Mouse (Mus musculus) adrenal gland, postnatal 36 days (tissue): Measurements from ENCODE around the gene Fyb2. TPM values are rescaled to one million over a fixed set of nuclear protein-coding genes. Genes with fewer than 3 reads are reported as not detected.

ENCODE experiments used
- DNase-seq, 2 experiments: peaks; one replicate each; pipeline ENCODE4 v3.0.0; 2021; ENCODE audit warnings: mixed read lengths in 1 of 2
- long read RNA-seq, 2 experiments: library from polyadenylated mRNA; stranded (forward); transcript quantifications; one replicate each; pipeline ENCODE4 v2.0.0; 2021; ENCODE audit warnings: borderline sequencing depth in 2 of 2
- total RNA-seq, 2 experiments: library from RNA; stranded (reverse); gene quantifications; 2 replicates each; pipeline ENCODE4 v1.2.3; 2021

Gene Fyb2
- under 1 TPM; 0.66 to 0.70 TPM for total RNA-seq
- long read RNA-seq, experiment 1, result 0 reads
- long read RNA-seq, experiment 2, result 0 reads

DNA sequence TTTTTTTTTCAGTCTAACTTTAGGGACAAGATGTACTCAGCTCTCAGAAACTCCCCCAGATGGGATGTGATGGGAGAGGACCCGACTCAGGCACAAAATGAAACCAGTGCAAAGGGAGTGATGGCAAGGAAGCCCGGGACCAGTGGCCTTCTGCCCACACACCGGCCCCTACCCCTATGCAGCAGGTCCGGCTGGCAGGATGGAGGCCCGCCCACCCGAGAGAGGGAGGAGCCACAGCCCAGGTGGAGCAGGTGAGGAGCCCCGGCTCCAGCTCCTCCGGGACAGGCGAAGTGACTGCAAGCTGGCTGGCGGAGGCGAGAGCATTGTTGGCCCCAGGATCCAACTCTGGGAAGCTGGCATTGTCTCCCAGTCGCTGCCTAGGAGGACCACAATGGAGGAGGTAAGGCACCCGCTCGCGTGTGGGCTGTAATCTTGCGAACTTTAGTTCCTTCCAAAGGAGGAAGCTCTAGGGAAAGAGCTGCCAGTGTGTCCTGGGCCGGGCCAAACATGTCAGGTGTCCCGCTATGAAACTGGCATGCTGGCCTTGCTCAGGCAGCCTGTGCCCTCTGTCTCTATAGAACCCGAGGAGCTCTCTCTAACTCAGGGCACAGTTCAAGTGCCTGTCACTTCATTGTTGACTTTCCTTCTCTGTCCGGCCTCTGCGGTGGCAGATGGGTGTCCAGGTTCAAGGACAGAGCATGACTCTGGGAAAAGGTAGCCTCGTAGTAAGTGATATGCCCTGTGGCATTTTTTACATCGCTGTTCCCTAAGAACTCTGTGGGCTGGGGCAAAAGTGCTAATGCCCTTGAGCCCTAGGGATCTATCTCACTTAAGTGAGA, at the start of gene Fyb2:
Gene Fyb2 (plus strand): TSS at position 166 of the 839 bp plus-strand sequence.
- DNase-seq, result no peak

DNA sequence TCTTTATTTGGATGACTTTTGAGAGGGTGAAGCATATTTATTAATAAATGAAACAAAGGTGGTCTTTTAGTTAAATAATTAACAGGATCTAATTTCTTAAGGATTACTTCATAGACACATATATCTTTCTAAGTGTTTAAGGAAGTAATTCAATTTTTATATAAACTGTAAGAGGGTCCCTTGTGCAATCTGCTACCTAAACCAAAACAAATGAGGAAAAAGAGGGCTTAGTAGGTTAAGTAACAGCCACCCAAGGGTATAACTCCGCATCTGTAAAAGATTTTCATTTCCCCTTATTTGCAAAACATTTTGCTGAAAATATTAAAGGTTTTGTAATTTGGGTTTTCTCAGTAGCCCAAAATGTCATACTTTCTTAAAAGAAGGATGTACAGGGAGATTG, 48.9 kb upstream of the Fyb2 start:
- DNase-seq, result no peak

GRCm38 (mm10) chr4:104869581-104869980, 43.7 kb upstream of the Fyb2 start:
- no peak for DNase-seq

- DNase-seq, result no peak
Measured at GRCm38 (mm10) chr4:104870196-104870595, 43.1 kb upstream of the Fyb2 start.

DNA sequence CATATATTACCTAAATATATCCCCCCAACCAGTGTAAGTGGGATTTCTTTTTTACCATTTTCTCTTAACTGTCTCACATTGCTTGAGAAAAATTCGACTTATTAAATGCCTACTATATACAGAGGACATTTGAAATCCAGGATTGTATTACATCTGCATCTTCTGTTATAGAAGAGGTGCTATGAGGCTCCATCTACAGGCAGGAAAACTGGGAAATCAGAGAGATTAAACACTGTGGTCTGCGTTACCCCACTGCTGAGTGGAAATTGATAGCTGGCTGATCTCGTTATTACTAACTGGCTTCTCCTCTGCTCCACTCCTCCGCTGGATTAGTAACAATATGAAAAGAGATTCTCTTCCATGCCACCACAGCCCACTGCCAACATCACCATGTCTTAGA, 37.4 kb upstream of the Fyb2 start:
- DNase-seq, result no peak

- no peak for DNase-seq
Measured at GRCm38 (mm10) chr4:104876323-104876722, 36.9 kb upstream of the Fyb2 start, which contains the start of gene C8a. C8a (minus strand) TSS chr4:104876398.

GRCm38 (mm10) chr4:104887486-104887885, 25.8 kb upstream of the Fyb2 start:
- no peak for DNase-seq

DNA sequence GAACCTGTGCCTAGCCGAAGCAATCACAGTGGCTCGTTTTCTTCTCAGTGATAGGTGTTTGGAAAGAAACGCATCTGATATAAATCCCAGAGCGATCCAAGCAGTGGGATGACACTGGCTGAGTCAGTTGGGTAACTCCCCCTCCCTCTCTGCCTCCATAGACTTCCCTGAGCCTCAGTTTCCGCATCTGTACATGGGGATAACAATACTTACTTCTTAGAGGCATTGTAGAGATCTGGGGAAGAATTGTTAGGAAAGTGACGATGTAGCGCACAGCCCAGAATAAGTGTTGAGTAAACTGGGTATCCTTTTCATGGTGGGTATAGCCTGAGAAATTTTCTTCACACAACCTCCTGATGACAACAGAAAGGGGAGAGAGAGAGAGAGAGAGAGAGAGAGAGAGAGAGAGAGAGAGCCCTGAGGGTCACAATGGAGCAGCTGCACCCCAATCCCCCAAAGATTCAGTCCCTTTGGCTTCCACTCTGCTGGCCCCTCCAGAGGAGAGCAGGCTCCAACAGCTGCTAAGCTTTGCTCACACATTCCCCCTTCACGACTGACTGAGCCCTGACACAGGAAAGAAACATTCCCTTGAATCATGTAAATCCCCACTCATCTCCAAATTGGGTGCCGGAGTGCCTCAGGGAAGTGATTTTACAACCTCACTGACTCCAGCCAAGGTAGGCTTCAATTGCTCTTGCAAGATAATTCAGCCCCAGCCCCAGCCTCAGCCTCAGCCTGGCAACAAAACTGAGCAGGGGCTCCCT, 24.6 kb upstream of the Fyb2 start:
- DNase-seq, result no peak

DNA sequence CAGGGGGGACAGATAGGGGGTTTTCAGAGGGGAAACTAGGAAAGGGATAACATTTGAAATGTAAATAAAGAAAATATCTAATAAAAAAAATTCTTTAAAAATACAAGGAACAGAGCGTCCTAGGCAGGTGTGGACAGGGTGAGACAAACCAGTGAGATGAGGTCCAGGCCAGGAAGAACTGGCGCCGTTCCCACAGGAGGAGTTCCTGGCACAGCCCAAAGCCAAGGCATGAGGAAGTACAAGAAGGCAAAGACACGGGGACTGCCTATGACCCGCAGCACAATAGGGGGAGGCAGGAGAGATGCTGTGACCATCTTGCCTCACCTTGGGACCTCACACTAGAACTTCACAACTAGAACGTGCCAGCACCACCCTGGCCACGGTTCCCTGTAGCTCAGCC, 21.5 kb upstream of the Fyb2 start:
- no peak for DNase-seq

DNA sequence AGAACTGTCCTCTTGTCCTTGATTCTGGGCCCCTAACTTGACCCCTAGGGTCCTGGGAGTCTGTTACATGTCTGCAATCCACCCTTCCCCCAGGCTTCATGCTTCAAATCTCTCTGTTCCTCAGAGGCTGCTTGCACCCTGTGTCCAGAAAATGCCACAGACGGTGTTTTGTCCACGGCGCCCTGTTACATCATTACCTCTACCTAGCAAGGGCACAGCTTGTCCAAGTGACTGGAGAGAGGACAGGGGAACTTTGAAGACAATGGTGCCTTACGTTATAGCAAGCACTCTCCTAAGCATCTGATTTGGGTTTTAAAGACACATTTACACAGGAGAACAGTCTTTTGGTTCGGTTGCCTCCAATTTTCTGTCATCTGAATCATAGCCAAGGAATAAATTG, 19.7 kb upstream of the Fyb2 start:
- DNase-seq, result no peak

DNA sequence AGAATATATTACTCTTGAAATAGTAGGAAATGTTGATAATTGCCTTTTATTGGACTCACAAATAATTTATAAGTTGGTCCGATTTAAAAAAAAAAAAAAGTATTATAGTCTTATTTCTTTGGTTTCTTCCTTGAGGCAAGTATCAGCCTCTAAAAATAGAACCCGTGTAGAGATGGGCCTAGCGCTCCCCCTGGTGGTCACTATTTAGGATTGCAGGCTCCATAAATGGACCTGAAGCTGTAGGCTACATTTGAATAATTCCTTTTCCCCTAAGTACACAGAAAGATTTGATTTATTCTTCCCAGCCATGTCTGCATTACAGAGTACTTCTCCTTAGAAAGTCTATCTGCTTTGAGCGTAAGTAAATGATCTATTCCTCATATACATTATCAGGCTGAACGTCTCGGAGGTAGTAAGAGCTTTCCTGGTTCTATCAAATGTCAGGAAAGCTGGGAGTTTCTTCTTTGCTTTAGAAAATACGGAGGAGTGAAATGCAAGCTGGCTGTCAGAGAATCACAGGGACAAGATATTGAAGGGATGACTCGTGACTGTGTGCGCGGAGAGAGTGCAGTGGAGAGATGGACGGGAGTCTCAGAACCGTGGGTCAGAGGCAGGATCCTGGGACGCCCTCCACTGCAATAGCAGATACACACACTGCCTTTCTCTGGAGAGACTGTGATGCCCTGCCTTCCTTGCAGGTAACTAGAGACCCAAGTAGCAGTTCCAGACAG, 19.1 kb upstream of the Fyb2 start:
- peak; percentile 62 to 65 for DNase-seq

DNA sequence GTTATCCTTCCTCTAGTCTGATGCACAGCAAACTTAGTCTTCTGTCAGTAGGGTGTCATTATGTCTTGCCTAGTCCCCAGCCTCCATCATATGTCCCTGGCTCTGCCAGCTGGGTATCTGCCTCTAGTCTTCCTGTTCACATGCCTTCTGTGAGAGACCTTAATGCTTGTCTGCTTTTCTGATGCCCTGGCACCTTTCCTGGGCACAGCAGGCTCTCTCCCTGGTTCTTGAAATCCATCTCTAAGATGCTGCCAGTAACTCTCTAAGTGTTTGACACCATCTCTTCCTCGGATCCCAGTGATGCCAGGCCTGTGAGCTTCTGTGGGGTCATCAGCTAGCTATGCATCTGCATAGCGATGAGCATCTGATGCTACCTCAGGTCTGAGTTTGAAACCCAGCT, 10.4 kb upstream of the Fyb2 start:
- no peak for DNase-seq

DNA sequence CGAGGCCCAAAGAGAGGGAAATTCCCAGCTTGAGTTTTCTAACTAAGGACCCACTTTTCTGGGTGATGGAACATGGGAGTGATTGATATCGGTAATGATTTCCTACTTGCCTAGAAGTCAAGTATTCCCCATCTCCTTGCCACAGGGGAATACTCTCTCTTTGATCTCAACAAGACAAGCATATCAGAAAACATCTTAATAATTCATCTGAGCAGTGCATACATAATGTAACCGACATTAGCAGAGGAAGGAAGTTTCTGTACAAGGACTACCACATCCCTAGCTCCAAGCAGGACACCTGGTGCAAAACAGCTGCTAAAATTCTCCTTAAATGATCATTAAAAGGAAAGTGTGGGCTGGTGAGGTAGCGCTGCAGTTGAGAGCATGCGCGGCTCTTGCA, 8.2 kb upstream of the Fyb2 start:
- DNase-seq, result no peak

DNA sequence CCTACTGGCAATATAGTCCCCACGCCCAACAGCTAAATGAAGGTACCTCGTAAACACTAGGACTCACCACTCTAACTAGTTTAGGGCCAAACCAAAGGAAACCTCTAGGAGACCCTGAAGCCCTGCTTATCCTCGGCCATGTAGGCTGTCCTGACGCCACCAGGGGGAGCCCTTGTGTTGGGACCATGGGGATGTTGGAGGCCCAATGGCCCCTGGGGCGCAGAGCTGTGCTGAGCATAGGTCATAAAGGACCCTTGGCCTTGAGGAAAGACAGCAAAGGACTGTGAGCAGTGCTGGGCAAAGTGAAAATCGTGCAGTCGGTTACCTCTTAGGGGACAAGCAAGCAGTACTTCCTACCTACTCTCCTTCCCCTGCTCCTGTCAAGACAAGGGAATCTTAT, 1.6 kb upstream of the Fyb2 start:
- peak; percentile 87 to 92 for DNase-seq

- peak; percentile 33 to 42 for DNase-seq
Measured at GRCm38 (mm10) chr4:104914711-104915247, 1.5 kb downstream of the Fyb2 start.

DNA sequence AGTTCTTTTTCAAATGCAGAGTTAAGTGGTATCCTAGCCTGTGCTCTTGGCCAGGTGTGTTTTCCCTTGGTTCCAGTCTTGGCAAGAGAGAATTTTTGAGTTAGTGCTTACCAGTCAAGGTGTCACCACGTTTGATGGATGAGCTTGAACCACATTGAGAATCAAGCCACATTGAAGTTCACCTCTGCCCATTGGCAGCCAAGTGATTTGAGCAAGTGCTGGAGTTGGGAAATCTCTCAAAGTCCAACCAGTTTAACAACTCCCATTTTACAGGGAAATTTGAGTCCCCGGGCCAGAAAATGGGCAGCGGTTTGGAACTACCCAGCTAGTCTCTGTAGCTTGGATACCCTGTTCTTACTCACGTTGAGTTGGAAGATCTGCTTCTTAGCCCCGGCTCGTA, 4.8 kb downstream of the Fyb2 start:
- no peak for DNase-seq

DNA sequence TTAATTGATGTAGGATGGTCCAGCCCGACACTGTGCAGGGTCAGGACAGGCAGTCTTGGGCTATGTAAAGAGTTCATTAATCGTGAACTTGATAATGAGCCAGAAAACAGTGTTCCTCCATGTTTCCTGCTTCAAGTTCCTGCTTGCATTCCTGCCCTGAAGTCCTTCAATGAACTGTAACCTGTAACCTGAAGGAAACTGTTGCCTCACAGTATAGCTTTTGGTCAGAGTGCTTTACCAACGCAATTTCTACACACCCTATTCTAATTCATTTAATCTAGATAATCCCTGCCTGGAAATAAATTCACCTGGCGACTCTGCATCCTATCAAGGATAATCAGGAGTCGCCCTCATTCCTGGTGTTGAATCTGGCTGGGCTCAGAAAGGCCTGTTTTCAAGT, 12.1 kb downstream of the Fyb2 start:
- no peak for DNase-seq

GRCm38 (mm10) chr4:104929165-104929564, 15.9 kb downstream of the Fyb2 start:
- no peak for DNase-seq

- no peak for DNase-seq
Measured at GRCm38 (mm10) chr4:104933620-104934019, 20.4 kb downstream of the Fyb2 start.

DNA sequence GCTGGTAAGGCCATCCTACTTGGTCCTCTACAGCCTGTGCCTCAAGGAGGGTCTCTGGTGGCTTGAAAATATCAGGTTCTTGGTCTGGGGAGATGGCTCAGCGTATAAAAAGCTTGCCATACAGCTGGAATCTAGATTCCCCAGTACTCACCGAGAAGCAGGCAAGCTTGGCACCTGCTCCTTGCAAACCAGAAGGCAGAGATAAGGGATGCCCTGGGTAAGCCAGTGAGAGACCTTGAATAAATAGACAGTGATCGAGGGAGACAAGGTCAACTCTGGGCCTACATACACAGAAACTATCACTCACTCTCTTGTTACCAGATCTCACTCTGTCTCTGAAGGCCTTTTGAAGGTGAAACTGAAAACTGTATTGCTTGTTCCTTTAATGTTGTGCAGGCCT, 21.7 kb downstream of the Fyb2 start:
- peak; percentile 33 to 50 for DNase-seq

- DNase-seq, result peak; percentile 17 to 21
Measured at GRCm38 (mm10) chr4:104935436-104935835, 22.2 kb downstream of the Fyb2 start.

DNA sequence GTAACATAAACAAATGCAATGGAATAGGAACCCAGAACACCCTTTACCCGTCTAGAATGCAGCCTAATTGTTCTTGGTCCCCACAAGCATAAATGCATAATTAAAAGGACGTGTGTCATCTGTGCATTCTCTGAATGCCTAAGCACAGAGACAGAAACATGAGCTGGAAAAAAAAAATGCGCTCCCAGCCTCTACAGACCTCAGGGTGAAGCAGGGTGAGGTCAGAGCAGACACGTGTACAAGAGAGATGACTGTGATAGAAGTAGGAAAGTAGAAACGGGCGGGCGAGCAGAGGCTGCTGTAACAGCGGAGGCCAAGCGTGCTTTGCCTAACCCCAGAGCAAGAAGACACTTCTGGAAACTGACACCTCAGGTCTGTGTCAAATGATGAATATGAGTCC, 22.8 kb downstream of the Fyb2 start:
- peak; percentile 39 to 44 for DNase-seq
